Mouse (Mus musculus) right cerebral cortex, postnatal 25 days (tissue): ENCODE results near the gene Chsy1.

Experiments
- DNase-seq: peaks from one replicate; pipeline ENCODE4 v3.0.0; 2022

Gene Chsy1

DNA sequence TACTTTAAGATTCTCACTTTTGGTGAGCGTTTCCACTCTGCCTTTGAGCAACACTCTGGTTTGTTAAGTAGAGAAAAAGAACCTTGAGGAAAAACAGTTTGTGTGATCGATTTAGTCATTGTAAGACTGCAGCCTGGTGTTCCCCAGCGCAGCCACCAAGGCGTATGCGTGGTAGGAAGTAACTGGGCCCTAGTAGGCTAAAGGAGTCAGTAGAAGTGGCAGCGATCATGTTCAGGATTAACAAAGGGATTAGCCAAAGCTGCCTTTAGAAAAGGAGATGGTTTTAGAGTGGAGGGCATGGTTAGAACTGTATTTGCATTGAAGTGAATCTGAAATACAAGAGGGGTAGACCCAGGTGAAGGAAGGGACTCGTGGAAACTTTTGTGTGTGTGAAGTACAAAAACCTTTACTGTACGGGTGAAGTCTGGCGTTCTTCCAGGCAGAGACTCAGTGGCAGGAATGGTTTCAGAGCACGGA lies 1.4 kb downstream of the Chsy1 start:
- DNase-seq = no peak

DNA sequence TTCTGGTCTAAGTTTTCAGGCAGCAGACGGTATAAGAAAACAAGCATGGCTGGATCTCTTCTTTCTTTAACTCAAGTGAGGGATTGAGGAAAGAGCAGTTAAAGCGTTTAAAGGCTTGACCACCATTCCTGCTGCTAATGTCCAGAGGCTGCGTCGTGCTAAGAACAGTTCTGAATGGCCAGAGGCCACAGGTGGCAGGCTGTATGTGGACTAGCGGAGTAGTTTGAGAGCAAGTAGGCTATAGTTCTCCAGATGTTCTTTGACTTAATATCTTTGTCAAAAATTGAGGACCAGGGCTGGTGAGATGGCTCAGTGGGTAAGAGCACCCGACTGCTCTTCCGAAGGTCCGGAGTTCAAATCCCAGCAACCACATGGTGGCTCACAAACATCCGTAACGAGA lies 1.9 kb downstream of the Chsy1 start:
- DNase-seq = no peak

DNA sequence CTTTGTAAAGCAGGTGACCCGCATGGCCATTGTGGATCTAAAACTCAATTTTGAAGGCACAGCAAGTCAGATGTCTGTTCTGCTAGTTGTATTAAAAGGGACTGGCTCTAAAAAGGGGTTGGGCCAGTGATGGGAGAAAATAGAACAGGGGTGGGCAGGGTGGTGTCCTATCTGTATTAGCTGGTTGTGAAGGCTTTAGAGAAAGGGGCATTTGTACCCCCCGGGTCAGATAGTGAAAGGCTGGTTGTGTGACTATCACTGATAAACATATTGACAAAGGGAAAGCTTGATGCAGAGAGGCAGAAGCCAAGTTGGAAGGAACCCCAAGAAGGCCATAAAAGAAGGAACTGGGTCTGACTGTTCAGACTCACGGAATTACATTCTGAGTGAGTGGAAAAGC lies 4.2 kb downstream of the Chsy1 start:
- no peak for DNase-seq

DNA sequence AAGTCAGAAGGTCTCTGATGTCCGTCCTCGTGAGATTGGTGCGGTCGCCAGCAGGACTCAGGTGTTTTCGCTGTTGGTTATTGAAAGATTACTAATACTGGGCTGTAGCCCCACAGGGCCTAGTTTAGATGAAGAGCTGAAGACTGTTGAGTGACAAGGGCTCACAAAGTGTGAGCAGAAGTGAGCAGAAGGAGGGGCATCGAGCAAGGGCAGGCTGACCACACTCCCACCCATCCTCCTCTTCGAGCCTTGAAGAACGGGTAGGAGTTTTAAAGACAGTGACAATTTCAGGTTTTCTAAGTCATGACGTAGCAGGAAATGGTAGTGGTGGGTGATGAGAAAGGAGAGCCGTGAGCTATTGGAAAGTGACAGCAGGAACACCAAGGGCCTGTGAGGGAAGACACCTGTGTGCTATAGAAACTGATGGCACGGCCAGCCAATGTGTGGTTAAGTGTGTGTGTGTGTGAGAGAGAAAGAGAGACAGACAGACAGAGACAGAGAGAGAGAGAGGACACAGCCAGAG lies 6.6 kb downstream of the Chsy1 start:
- DNase-seq = no peak

DNA sequence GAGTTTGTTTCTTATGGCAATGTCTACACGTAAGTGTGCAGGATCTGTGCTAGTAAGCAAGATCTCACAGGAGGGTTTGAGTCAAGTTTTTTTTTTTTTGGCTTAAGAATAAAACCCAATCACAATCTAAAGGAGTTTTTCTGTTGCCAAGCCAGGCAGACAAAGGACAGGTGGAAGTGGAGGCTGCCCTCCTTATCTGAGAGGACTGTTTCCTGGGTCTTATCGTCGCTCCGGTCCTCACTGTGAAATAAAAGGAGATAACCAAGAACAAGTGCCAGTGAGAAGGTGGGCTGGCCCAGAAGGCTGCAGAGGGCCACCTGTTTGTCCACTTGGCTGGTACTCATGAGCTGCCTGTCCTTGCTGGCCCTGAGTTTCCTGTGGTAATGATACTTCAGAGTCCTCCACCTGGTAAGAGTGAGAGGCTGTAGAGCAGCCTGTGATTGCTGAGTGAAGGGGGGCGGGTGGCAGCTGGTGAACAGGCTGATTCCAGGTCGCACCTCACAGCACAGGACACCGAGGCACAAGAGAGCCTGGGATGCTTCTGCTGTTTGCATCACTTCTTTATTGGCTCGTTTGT lies 7.7 kb downstream of the Chsy1 start:
- no peak for DNase-seq

DNA sequence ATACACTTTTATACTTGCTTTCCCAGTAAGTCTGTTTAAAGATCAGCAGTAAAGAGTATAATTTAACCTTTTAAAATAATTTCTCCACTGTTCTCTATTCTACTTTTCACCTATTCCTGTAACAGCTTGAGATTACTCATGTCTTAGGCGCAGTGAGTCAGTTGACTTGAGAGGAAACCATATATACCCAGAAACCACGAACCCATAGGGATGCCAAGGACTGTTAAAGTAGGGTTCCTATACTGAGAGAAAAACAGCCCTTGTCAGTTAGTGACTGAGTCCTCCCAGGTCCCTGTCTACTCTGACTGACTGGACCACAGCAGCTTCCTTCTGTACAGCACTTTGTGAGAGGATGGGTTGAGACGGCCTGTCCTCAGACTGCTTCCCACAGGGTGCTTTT lies 8.7 kb downstream of the Chsy1 start:
- no peak for DNase-seq

DNA sequence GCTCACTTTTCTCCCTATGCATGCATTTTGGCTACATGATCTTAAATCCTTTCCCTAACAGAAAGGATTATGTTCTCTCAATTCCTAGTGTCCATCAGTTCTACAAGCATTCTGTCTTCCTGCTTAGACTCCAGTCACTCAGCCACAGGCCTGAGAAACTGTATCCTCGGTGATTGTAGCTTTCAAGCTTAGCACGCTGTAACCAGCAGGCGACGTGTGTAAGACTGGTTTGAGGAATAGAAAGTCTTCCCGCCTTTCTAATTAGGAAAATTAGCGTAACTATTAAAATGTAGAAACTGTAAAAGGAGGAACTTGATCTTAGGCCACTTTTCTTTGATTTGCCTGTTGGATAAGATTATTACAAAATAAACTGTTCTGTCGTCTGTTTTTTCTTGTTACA lies 9.5 kb downstream of the Chsy1 start:
- no peak for DNase-seq

DNA sequence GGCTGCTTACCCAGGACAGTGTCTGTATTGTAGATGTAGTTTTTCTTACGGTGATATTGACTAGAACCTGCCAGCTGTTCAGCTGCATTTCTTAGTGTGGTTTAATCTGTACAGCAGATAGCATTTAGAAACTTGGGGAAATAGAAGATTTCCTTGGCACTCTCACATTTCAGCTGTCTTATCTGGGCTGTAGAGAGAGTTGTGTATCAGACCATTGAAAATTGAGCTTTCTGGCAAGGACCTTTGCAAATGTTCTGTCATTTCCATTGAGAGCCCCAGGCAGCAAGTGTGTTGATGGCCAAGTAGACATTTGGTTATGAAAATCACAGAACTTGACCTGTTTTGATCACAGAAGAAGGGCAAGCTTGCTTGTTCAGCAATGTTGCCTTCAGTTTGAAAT lies 10.8 kb downstream of the Chsy1 start:
- DNase-seq = no peak

DNA sequence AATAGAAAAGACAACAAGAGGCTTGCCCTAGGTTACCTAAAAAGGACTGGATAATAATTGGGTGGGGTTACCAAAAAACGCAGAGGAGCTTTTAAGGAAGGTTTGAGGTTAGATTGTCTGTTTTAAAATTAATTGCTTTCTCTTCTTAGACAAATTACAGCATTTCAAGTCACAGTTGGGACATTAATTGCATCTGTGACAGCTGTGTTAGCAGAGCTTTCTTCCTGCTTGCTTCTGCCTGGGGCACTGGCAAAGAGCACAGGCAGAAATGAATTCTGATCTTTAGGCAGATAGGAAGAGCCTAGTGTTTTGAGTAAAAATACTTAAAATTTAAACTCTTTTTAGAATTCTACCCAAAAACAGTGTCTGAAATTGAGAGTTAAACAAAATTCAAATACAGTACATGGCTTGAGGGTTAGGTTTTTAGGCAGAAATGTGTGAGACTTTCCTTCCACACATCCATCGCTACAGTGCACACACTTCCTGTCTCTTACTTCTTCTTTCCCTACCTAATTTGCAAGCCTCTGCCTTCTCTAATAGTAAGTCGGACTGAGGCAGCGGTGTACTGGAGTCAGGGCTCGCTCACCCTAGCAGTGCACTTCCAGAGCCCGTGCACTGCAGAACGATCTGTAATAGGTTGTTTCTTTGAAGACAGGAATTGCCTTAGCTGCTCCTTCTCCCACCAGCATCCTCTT lies 11.5 kb downstream of the Chsy1 start:
- no peak for DNase-seq

DNA sequence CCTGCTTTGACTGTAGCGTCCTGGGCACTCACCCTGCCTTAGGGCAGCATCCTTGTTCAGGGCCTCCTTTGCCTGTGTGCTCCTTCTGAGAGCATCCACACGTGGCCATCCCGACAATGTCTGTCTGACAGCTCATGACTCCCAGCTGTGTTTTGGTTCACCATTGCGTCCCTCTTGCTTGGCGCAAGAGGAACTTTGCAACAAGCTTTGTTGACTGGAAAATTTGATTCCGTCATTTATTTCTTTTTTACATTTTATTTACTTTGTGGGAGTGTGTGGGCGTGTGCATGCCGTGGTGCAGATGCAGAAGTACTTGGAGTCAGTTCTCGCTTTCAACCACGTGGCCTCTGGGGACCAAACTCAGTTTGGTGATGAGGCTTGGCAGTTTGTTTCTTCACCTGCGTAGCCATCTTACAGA lies 15.2 kb downstream of the Chsy1 start:
- DNase-seq = no peak

DNA sequence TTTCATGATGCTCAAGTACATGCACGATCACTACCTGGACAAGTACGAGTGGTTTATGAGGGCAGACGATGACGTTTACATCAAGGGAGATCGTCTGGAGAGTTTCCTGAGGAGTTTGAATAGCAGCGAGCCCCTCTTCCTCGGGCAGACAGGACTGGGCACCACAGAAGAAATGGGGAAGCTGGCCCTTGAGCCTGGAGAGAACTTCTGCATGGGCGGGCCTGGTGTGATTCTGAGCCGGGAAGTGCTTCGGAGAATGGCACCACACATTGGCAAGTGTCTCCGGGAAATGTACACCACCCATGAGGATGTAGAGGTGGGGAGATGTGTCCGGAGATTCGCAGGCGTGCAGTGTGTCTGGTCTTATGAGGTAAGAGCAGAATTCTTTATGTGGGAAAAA lies 16.1 kb downstream of the Chsy1 start:
- DNase-seq = no peak

DNA sequence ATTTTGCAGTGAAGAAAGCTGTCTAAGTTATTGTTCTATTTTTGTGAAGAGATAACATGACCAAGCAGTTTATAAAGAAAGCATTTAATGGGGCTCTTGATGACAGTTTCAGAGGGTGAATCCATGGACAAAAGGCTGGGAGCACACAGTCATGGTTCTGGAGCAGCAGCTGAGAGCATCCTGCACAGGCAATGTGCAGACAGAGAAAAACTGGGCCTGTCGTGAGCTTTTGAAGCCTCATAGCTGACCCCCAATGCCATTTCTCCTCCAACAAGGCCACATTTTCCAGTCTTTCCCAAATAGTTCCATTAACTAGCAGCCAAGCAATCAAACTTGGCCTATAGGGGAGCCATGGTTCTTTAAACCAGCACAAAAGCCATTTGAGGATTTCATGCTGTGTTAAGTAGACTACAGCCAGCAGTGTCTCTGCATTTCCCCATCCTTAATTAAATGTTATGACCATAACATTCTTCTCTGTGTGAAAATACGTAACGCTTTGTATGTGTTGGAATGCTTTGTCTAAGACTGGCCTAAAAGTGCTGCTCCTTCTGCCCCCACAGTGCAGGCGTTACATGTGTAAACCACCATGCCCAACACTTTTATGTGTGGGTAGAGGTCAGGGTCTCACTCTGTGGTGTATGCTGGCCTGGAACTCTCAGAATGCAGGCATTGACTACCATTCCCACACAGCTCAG lies 18.8 kb downstream of the Chsy1 start:
- DNase-seq = no peak

DNA sequence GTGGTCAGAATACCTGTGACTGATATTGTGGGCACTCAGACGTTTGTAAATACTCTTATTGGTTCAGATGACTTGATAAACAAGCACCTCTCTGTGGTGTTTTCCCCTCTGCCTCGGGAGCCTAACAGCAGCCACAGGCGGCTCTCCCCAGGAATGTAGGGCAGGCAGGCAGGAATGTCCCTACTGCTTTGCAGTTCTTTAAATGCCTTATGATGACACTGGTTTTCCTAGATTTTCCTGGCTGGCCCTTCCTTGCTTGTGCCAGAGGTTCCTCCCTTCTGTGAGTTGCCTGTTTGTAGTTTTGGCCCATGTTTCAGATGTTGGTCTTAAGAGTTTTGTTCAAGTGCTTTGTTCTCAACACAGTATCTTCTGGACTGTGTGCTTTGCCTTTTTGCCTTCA lies 19.5 kb downstream of the Chsy1 start:
- DNase-seq = no peak

DNA sequence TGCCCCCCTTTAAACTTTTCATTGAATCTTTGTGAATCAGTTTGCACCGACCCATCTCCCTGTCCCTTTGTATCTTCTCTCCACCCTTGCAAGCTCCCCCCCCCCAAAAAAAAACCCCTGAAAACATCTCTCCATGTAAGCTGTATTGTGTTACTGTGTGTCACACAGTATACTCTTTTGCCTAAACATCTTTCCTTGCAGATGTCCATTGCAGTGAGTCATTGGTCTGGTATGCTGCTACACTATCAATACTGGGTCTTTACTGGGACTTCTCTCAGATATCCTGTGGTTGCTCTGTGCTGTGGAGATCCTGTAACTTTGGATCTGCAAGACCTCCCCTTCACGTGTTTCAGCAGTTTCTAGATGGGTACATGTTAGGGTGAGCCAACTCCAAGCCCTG lies 21.0 kb downstream of the Chsy1 start:
- no peak for DNase-seq

DNA sequence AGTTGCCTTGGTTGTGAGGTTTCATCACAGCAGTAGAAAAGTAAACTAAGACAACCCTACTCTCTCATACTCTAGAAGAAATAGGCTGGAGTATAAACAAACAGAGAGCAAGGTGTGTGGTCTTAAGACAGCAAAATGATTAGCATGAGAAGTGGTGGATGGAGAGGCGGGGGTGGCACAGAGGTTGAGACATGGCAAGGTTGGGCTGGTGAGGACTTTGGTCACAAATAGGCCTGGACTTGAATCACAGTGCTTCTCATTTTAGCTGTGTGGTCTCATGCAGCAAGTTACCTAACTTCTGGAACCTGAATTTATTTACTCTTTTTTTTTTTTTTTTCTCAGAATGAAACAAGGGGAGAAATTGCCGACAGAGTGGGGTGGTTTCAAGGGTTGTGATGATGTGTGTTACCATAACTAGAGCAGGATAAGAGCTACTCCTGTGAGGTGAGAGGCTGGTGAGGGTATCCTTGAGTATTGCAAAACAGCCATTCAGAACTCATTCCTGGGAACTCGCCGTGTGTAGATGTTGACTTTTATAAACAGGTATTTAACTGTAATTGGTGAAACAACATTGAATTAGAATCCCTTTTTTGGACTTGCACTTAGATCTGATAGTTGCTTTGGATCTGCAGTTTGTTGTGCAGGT lies 22.6 kb downstream of the Chsy1 start:
- no peak for DNase-seq

DNA sequence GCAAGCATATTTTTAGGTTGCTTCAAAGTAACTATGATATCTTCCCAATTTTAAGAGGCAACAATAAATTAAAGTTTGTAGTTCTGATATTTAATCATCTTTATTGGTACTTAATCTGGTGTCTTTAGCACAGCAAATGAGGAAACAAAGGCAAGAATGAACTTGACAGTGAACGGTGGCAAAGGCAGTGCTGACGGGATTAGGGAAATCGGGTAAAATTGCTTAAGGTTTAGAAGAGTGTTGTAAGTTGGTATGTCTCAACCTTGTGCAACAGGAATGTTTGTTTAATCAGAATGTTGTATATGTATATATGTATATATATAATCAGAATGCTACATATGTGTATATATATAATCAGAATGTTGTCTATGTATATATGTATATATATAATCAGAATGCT lies 24.8 kb downstream of the Chsy1 start:
- no peak for DNase-seq

DNA sequence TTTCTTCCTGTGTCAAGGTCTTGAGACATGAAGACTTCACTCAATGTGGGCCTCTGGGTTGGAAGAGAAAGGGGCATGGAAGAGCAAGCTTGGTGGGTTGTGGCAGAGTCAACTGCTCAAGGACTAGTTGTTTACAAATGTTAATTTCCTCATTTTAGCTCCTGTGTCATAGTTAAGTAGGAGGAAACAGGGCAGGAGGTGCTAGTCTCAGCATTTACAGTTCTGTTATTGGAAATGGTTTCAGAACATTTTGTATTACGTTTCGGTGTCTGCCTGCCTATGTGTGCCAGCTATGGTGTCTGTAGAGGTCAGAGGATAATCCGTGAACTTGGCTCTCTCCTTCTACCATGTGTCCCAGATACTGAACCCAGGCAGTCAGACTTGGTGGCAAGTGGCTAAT lies 26.3 kb downstream of the Chsy1 start:
- DNase-seq = no peak

DNA sequence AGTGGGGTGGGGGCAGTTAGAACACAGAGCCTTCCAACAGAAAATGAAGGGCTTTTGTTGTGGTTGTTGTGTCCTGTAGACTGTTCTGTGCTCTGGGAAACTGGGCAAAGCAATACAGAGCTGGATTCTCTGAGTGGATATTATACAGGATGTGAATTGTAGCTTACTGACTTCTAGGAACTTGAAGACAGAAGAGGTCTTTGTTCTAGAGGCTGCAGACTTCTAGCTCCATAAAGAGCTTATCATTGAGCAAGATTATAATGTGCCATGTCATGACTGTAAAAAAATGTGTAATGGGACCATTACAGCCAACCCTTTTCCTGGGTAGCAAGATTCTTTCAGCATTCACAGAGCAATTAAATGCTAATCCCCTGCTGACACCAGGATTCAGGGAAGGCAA lies 26.9 kb downstream of the Chsy1 start:
- no peak for DNase-seq

DNA sequence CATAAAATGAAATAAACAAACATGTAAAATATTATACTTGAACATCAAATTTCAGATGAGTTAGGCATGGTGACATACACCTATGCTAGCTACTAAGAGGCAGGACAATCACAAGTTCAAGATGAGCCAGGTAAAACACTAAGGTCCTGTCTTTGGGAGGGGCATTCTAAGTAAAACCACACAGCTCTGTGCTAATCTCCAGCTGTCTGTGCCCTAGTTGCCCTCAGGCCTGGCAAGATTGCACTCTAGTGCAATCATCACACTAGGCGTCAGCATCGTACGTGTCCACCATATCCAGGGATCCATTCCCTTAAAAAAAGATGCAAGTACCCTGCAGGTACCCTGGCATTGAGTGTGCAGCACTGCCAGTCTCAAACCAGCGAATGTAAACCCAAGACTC lies 28.0 kb downstream of the Chsy1 start:
- DNase-seq = no peak

DNA sequence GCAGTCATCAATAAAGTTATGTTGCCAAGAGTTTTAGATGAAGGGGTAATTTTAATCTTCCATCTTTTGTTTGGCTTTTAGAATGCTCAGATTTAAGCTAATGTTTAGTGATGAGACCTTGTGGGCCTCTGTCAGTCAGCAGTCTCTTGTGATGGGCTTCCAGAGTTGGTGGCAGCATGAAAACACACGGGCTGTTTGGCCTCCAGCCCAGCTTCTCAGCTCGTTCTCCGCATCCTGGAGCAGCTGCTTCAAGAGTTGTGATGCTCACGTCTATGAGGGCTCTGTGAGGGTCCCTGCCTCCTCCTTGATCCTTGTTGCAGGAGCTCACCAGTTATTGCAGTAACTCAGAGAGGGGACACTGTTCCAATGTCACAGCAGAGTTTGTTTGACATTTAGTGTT lies 29.0 kb downstream of the Chsy1 start:
- no peak for DNase-seq

DNA sequence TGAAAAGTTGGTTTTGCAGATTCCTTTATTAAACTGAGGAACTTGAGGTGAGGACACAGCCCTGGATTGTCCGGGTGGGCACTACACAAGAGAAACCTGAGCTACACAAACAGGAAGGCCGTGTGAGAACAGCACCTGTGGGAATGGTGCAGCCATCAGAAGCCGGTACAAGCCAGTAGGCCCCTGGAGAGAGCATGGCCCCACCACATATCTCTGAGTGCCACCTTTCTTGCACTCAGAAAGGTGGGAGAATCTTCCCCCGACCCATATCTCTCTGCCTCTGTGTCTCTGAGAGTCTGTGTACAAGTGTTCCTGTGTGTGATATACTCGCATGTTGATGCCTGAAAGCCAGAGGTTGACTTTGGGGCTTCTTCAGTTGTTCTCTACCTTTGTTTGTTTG lies 29.6 kb downstream of the Chsy1 start:
- no peak for DNase-seq

DNA sequence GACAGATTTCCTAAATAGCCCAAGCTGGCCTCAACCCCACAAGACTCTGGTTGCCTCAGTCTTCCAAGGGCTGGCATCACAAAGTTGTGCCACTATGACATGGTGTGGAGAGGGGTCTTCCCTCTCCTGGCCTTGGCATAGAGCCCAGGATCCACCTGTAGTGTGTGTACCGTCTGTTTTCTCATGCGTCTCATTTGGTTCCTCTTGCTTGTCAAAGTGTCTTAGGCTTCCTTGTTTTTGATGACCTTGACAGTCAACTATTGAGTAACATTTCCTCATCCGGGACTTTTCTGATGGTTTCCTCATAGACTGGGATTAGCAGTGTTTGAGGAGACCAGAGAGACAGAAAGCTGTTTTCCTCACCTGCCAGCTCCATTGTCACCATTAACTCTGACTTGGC lies 30.8 kb downstream of the Chsy1 start:
- DNase-seq = no peak

DNA sequence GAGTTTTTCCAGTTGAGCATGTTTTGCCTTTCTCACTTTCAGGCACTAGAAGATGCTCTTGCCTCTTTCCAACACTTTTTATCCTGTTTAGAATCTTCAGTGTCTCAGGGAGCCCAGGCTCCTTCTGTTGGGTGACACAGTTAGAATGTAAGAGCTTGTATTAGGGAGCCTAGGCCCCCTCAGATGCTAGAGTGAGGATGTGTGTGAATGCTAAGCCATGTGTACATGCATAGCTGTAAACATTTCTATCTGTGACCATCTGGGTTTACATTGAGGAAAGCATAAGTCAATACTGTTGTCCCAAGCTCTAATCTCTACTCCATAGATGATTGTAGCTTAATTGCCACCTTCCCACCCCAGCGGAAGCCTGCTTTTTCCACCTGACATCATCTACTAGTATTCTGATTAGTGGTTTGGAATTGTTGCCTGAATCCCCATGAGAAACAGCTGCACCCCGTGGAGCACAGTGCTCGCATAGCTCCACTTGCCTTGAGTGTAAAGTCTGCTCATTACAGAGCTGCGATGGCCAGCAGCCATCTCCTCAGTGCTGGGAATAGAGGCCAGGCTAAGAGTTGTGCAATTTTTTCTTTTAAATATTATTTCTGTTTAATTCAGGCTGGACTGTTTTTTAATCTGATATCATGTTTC lies 31.7 kb downstream of the Chsy1 start:
- DNase-seq = no peak
